Mouse (Mus musculus) megakaryocyte-erythroid progenitor cell, adult 5-6 weeks (primary cell): ENCODE measurements around the gene Eno1. TPM values are rescaled to one million over a fixed set of nuclear protein-coding genes. Genes with fewer than 3 reads are reported as not detected.

ENCODE experiments used
- ATAC-seq: replicated peaks from 2 replicates; pipeline ENCODE4 v1.8.0; 2016; ENCODE audit warnings: mild to moderate bottlenecking, inconsistent platforms; ENCODE audit not compliant: severe bottlenecking, poor library complexity, low FRiP score, low TSS enrichment
- total RNA-seq, 2 experiments: library from RNA; stranded (forward) in 1 of 2; stranded (reverse) in 1 of 2; fragments of 200-1000, 215-1000 nt in 1 of 2; fragments of >200 nt in 1 of 2; fragmentation: Nextera tagmentation in 1 of 2; gene quantifications; 2 replicates each; pipeline ENCODE4 v1.2.3; 2014 to 2017

Eno1 gene
- total RNA-seq, 2 experiments from 2014 or later = 155 to 203 TPM

DNA sequence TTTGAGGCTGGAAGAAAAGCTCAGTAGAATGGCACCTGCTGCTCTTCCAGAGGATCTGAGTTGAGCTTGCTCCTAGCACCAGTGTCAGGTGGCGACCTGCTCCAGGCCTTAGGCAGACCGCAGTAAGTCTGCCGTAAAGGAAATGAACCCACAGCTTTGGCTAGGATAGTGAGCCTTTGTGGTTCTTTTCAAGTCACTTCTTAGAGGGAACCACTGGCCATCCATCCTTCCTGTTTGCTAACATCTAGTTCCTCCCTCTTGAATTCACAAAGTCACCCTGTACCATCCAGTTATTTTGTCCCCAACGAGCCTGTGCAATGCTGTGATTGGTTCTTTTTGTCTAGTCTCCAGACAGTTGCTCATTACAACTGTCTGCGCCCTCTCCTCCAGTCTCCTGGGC, 6.2 kb downstream of the Eno1 start:
- no peak for ATAC-seq

DNA sequence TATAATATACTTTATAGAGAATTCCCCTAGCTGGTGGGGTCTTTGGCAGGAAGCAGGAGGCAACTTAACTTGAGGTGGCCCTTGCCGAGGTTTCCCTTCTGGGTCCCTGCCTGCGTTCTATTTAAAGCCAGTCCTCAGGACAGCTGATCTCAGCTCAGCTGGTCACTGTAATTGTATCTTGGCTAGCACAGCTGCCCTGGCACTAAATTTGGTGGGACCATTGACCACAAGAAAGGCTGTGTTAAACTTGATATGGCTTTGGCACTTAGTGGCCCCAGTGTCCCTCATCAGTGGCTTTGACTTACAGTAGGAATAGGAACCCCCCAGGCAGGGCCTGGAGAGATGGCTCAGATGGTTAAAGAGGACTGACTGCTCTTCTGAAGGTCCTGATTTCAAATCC, 9.4 kb downstream of the Eno1 start:
- no peak for ATAC-seq

DNA sequence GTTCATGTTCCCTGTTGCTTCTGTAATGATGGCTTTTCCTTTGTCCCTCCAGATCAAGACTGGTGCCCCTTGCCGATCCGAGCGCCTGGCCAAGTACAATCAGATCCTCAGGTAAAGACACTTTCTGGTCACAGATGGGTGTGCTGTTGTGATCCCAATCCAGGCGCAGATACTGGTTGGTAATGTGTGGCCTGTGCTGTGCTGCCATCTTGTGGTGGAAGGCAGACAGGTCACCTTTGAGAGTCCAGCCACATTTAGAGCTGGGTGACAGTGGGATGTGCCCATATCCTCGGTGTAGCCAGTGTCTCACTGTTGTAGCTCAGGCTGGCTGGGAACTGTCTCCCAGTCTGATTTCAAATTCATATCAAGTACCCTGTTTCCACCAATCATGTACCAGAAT, 11.5 kb downstream of the Eno1 start:
- peak; percentile 93 for ATAC-seq

DNA sequence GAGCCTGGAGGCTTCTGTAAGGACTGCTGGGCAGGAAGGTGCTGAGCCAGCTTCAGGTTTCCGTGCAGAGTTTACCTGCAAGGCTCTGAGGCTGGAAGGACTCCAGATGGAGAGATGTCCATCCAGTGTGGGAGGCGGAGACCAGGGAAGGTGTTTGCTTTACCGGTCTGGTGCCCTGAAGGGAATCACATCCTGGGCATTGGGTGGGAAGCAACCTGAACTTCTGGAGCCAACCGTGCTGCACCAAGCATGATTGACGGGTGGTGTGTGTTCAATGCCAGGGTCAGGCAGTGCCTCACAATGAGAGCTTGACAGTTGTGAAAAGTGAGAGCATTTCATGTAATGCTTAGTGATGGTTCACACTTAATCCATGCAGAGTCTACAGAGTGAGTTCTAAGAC, 12.4 kb downstream of the Eno1 start:
- ATAC-seq = no peak

DNA sequence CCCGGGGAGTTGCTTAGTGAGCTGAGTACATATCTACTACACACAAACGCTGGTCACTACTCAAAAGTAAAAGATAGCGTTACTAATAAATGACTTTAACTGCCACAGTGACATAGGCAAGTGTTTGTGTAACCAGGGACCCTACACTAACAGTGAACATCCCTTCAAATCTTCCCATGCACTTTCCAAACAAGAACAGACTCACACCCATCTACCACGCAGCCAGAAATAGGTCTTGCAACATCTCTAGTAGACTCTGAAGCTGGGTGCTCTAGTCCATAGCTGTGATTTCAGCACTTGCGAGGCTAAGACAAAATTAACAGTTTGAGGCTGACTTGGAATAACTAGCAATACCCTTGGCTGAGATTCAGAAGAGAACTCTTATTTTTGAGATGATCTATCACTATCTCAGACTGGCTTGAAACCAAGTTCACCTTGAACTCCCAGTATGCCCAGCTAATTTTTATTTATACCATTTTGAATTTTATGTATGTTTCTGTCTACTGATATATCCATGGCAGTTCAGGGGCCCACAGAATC, 13.3 kb downstream of the Eno1 start:
- ATAC-seq = no peak

DNA sequence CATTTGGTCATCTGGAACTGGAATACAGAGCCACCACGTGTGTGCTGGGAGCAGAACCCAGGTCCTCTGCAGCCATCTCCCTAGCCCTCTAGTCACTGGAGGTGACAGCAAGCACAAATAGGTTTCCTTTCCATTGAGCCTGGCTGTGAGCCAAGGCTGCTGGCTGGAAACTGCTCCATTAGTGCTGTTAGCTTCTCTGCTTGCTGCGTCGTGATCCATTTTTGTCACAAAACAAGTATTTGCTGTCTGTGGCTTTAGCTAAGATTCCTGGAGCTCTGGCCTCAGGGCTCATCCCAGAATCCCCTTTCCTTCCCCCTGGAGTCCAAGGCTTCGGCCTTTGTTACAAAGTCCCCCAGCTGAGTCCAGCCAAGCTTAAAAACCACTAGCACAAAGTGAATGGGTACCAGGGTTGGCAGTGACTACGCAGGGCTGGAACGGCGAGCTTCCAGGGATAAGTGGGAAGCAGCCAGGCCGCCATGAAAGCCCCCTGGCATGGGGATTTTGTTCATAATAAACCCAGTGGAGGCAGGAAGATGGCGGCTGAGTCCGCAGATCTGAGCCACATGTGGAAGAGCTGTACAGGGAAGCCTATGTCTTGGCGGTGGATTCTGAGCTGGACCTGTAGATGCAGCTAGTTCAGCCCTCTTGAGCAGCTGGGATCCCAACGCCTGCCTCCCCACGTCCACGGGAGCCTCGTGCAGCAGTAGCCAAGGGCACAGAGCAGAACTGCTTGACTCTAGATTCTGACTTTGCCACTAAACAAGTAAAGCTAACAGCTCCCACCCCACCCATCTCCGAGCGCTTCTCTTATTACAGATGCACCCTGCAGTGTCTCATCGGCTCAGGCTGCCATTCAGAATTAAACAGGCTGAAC, 14.3 kb downstream of the Eno1 start:
- no peak for ATAC-seq

DNA sequence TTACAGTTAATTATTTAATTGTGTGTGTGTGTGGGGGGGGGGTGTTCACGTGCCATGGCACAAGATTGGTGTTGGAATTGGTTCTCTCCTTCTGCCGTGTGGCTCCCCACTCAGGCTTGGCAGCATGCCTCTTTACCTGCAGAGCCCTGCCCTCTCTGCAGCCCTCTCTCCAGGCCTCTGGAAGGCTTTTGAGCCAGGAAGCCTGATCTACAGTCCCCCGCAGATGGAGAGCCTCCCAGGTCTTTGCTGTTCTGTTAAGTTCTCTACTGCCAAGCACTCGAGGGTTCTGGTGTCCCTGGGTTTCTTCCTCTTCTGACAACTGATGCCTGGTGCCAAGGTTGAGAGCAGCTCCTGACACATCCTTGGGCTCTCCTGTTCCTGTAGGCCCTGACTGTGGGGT, 17.9 kb downstream of the Eno1 start:
- ATAC-seq = no peak

DNA sequence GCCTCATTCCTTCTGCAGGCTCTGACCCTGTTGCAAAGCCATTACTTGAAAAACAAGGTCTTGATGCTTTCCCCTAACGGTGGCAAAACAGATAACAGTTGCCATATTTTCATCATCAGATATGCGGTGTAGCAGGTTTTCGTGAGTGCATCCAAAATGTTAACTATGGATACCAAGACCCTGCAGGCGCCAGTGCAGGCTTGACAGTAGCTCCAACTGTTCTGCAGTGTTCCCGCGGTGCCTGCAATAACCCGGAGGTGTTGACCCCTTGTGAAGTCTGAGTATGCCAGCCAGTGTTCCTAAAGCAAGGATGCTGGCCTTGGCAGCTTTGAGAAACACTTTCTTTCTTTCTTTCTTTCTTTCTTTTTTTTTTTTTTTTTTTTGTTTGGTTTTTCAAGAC, 18.7 kb downstream of the Eno1 start:
- ATAC-seq = no peak

DNA sequence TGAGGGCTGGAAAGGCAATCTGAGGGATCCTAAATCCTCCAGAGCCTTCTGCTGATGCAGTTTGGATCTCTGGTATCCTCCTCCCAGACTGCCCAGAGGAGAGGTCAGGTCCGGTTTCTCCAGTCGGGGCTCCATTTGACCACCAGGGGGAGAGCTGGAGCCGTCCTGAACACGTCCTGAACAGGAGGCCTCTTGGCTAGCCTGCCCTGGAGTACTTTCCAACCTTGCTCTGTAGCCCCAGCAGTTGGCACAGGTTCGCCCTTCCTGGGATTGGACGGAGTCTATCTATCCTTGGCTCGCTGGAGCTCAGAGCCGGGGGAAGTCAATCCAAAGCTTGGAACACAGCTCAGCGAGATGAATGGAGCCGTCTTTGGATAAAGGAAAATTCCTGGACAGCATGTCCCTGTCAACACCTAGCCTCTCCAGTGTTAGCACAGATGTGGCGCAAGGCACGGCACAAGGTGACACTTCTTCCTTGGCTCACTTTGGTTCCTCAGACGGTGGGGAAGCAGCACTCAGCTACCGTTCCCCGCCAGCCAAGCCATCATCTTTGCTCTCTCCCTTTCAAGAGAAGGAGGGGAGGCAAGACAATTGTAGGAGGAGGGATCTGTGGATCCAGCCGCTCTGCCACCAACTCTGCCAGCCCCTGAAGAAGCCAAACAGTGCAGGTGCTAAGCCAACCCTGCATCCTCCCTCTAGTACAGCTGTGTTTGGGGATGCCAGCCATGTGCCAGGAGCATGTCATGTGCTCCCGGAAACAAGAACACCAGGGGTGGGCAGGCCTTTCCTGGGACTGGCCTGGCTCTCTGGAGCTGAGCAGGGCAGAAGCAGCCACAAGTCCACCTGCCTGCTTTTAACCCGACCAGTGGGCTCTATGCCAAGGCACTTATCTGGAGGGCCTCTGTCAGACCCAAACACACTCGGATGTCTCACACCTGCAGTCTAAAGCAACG, 21.0 kb downstream of the Eno1 start:
- peak; percentile 88 for ATAC-seq

DNA sequence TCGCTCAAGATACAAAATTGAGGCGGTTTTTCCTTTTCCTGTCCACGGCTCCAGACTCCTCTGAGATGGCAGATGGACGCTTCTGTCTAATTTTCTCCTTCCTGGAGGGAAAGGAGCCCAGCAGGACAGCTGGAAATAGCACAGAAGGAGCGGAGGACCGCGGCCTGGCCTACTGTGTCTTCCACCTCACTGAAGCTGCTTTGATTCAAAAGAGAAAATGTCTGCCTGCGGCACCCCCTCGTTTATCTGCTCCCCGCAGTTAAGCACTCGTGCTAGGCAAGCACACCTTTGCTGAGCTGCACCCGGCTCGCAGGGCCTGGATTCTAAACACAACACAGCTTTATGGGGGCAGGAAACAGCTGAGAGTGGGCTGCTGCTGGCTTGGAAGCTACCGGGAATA, 21.9 kb downstream of the Eno1 start:
- no peak for ATAC-seq

DNA sequence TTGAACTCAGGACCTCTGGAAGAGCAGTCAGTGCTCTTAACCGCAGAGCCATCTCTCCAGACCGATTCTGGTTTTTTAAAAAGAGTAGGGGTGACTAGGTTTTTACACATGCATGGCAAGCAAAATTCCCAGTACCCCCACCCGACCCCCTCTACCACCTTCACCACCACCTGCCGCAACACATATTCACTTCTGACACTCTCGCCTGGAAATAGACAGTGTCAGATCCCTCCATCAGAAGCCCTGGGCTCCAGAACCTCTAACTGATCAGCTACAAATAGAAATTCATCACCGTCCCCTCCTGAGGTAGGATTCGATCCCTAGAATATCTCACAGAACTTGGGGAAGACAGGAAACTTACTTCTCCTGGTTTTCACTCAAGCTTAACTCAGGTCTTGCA, 23.1 kb downstream of the Eno1 start:
- ATAC-seq = no peak

DNA sequence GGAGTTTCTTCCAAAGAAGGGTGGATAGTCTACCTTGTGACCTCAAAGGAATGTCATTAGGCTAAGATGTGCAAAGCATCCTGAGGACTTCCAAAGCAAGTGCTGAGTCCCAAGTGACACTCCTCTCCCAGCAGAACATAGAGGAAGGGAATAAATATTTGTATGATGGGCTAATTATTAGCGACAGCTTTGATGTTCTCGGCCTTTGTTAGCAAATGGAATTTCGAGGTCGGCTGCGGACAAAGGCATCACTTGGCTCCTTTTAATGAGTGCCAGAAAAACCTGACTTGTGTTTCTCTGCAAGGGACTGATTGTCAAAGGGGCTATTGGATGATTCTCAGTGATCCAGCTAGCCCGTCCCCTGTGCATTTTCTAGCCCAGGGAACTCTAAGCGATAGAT, 23.6 kb downstream of the Eno1 start:
- no peak for ATAC-seq

DNA sequence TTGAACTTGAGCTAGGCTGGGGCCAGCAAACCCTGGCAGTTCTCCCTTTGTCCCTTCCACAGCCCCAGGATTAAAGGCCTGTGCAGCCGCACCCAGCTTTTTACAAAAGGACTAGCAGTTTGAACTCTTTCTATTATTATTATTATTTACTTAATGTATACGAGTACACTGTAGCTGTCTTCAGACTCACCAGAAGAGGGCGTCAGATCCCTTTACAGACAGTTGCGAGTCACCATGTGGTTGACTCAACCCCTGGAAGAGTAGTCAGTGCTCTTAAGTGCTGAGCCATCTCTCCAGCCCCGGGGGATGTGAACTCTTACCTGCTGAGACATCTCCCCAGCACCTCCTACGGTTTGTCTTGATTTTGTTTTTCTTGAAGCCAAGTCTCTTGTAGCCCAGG, 24.2 kb downstream of the Eno1 start:
- no peak for ATAC-seq

DNA sequence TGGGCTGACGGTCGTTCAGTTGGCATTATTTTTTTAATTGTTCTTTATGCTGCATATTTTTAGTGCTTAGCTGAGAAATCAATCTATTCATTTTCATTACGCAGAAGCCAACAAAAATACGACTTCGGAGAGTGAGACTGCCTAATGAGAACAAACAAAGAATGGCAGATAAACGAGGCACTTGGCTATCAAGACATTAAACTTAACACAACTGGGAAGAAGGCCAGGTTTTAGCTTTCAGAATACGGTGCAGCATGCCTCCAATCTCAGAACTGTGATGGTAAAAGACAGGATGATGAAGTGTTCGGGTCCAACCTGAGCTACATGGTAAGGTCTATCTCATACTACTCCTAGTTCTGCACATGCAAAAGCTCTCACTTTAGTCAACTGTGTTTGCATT, 25.8 kb downstream of the Eno1 start:
- ATAC-seq = no peak

DNA sequence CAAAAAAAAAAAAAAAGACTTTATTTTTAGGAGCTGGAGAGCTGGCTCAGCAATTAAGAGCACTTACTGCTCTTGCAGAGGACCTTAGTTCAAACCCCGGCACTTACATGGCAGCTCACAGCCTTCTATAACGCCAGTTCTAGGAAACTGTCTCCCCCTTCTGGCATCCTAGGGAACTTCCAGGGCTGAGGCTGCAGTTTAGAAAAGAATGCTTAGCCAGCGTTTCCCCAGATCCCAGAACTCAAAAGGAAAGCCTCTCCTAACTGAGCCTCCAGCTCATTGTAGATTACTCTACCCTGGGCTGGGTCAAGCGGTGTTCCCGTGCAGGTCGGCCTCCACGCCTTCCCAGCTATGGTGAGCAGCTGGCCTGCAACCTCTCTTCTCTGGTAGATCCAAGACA, 28.4 kb downstream of the Eno1 start:
- ATAC-seq = 0 out of 2 replicates have a peak, but pooled peaks have one; percentile 35

DNA sequence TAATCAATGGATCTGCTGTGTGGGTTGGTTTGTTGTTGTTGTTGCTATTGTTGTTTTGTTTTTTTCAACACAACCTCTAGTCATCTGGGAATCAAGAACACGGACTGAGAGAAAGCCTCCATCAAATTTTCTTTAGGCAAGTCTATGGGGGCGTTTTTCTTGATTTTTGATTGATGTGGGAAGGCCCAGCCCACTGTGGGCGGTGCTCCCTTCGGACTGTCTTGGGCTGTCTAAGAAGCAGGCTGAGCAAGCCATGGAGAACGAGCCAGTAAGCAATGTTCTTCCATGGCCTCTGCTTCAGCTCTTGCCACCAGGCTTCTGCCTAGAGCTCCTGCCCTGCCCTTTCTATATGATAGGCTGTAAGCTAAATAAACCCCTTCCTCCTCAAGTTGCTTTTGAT, 28.9 kb downstream of the Eno1 start:
- ATAC-seq = no peak

DNA sequence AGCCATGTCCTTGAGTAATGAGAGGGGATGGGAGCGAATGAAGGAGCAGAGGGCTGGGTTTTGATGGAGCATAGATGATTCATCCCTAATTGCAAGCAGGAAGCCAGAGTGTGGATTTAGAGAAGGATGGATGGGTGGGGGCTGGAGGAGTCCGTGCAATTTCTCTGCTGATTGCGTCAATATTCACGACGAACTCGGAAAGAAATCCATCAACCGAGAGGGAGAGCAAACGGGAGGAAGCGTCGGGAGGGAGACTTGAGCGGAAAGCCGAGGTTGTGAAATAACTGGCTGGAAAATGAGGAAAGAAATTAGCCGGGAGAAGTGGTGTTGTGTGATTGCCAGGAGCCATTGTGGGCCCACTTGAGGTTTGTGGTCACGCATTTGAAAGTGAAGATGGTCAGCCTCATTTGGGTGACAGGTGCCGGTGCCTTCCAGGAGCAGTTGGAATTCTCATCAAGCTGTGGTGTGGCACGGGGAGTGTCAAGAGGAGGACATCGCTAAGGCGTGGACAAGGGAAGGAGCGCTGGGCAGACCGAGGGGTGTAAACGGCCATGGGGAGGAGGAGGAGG, 30.2 kb downstream of the Eno1 start:
- no peak for ATAC-seq

DNA sequence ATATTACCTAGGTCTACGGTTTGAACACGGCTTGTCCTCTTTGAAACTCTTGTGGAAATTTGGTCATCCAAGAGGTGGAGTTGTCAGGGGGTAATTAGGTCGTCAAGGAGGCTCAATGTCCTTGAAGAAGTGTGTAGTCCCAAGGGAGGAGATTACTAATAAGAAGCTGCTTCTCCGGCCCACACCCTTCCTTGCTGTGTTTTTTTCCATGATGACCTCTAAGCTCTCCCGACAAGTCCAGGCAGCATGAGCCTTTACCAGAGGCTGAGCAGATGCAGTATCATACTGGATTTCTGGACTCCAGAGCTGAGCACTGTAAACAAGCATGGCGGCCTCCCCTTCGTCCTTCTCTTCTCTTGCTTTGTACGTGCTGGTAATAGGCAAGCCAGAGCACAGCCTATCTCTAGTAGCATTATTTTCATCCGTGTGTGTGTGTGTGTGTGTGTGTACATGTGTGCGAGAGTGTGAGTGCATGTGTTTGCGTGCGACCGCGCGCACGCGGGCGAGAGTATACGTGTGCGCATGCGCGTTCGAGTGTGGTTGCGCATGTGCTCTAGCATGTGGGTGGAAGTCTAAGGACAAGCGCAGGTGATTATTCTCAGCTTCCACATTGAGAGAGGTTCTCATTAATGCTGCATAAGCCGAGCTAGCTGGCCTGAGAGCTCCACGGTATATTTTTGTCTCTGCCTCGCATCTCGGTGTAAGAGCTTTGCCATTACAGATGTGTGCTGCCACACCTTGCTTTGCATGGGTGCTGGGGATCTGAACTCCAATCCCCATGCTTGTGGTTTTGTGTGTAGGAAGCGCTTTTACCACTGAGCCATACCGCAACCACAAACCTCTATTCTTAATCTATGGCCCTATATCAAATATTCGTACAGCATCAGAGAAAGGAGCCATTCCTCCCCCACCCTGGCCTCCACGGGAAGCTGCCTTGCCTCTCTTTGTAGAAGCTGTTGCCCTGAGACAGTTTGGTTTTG, 32.4 kb downstream of the Eno1 start:
- 0 out of 2 replicates have a peak, but pooled peaks have one; percentile 21 for ATAC-seq

DNA sequence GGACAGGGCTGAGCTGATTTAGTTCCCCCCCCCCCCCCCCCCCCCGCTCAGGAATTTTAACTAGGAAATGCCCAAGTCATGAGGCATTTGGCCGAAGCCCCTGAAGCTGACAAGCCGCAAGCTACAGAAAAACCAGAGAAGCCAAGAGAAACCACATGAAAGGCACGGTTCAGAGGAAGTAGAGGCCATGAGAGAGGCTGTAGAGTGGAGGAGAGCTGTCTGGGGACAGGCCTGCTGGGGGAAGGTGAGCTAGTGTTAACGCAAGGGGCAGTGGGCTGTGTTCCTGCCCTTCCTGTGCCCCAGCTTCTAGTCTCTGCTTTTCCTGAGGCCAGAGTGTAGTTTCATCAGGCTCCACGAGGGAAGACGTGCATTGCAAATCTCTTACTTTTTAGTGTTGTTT, 33.2 kb downstream of the Eno1 start:
- ATAC-seq = no peak
